In genomic region chr11:102297577-102298556, GRCm38 (mm10) we compare ENCODE assay signal across 8 mouse cellular contexts. TPM values are rescaled to one million over a fixed set of nuclear protein-coding genes. Genes with fewer than 3 reads are reported as not detected.
DNase-seq lines count a peak whose midpoint lies in the region; TF ChIP-seq lines count a peak whose summit lies in the region.

No protein-coding gene starts in this region.

- peak; percentile 23 for DNase-seq in cerebellum, adult 9-11 months
- no peak for DNase-seq in cerebellum, adult 11 months
- peak; percentile 37 for DNase-seq in thymus, postnatal 0 days (ENCODE audit: low spot score)
- no peak for DNase-seq in thymus, postnatal 14 days
- DNase-seq in limb, embryonic 10.5 days (ENCODE audit: low spot score): no peak
- no peak for DNase-seq in adrenal gland, postnatal 4 days (ENCODE audit: low spot score in 2 of 2)
- no peak for DNase-seq in ovary, adult 18-20 months (ENCODE audit: low spot score)

- H3K4me3 ChIP-seq in limb, embryonic 10.5 days: peak overlapping the region; percentile 96
- peak overlapping the region; percentile 93 for H3K4me3 ChIP-seq in olfactory bulb, adult 2 months (ENCODE audit: insufficient read depth, low read depth, low read length)

- TF ChIP-seq CTCF in olfactory bulb, adult 2 months (IDR thresholded peaks at IDR 0.05; ENCODE audit: insufficient read depth, low read depth, low read length): no peak

- no peaks in the 10 kb centered on the region for H3K27me3 ChIP-seq in limb, embryonic 10.5 days (ENCODE audit: low read depth, poor library complexity, severe bottlenecking)

- no peaks in the 10 kb centered on the region for H3K9me3 ChIP-seq in limb, embryonic 10.5 days (replicated peaks)

- H3K4me1 ChIP-seq in limb, embryonic 10.5 days: peaks cover 26% of the 10 kb centered on the region
- H3K4me1 ChIP-seq in olfactory bulb, adult 2 months (ENCODE audit: control insufficient read depth, insufficient read depth, low read length): peaks cover 21% of the 10 kb centered on the region

- TF ChIP-seq POLR2A in olfactory bulb, adult 2 months (IDR thresholded peaks at IDR 0.05; ENCODE audit: insufficient read depth, low read depth, low read length): no peak

- H3K36me3 ChIP-seq in limb, embryonic 10.5 days: peaks cover 20% of the 10 kb centered on the region

- peak overlapping the region; percentile 98 for H3K27ac ChIP-seq in limb, embryonic 10.5 days
- H3K27ac ChIP-seq in olfactory bulb, adult 2 months (ENCODE audit: insufficient read depth, low read depth, low read length): peak overlapping the region; percentile 81

- WGBS in limb, embryonic 10.5 days: 27% methylated on average over 27 of the region's 27 CpGs
- WGBS in olfactory bulb, adult 2 months: 26% methylated on average over 27 of the region's 27 CpGs

RNA-seq across cellular contexts. Expression of gene Atxn7l3, which starts 1.4 kb away (rescaled TPM):
- polyA plus RNA-seq in thymus, postnatal 0 days (2015; fragmentation: Nextera tagmentation; extraction: Ambion mirVana): 13.1 and 15.4 TPM in 2 replicates
- polyA plus RNA-seq in limb, embryonic 10.5 days (2016; fragmentation: Nextera tagmentation; extraction: Ambion mirVana): 16.6 and 20.1 TPM in 2 replicates
- not detected in 2 replicates for polyA plus RNA-seq in olfactory bulb, adult 2 months (2012; ENCODE audit: insufficient read depth, insufficient read length, low replicate concordance, missing spikeins)
- total RNA-seq in adrenal gland, postnatal 4 days (2021): 10 to 100 TPM; 58.3 to 58.7 TPM

RNA-seq across cellular contexts. Expression of gene Tmub2, which starts 13.1 kb away (rescaled TPM):
- 41.1 and 45.1 TPM in 2 replicates for polyA plus RNA-seq in thymus, postnatal 0 days (2015; fragmentation: Nextera tagmentation; extraction: Ambion mirVana)
- polyA plus RNA-seq in limb, embryonic 10.5 days (2016; fragmentation: Nextera tagmentation; extraction: Ambion mirVana): 37.3 and 44.0 TPM in 2 replicates
- 472 TPM in 1 of 2 replicates, not detected in the other for polyA plus RNA-seq in olfactory bulb, adult 2 months (2012; ENCODE audit: insufficient read depth, insufficient read length, low replicate concordance, missing spikeins)
- 10 to 100 TPM; 56.5 to 58.3 TPM for total RNA-seq in adrenal gland, postnatal 4 days (2021)

RNA-seq across cellular contexts. Expression of gene Ubtf, which starts 21.7 kb away (rescaled TPM):
- 95.2 and 96.8 TPM in 2 replicates for polyA plus RNA-seq in thymus, postnatal 0 days (2015; fragmentation: Nextera tagmentation; extraction: Ambion mirVana)
- polyA plus RNA-seq in limb, embryonic 10.5 days (2016; fragmentation: Nextera tagmentation; extraction: Ambion mirVana): 102 and 108 TPM in 2 replicates
- 213 TPM in 1 of 2 replicates, not detected in the other for polyA plus RNA-seq in olfactory bulb, adult 2 months (2012; ENCODE audit: insufficient read depth, insufficient read length, low replicate concordance, missing spikeins)
- total RNA-seq in adrenal gland, postnatal 4 days (2021): 100 to 1,000 TPM; 136 to 152 TPM

RNA-seq across cellular contexts. Expression of gene Asb16, which starts 29.3 kb away (rescaled TPM):
- polyA plus RNA-seq in thymus, postnatal 0 days (2015; fragmentation: Nextera tagmentation; extraction: Ambion mirVana): 0.07 TPM in 1 of 2 replicates, not detected in the other
- 0.06 and 0.08 TPM in 2 replicates for polyA plus RNA-seq in limb, embryonic 10.5 days (2016; fragmentation: Nextera tagmentation; extraction: Ambion mirVana)
- polyA plus RNA-seq in olfactory bulb, adult 2 months (2012; ENCODE audit: insufficient read depth, insufficient read length, low replicate concordance, missing spikeins): not detected in 2 replicates
- under 1 TPM; 0.53 to 0.79 TPM for total RNA-seq in adrenal gland, postnatal 4 days (2021)

RNA-seq across cellular contexts. Expression of gene BC030867, which starts 49.2 kb away (rescaled TPM):
- 8.6 and 11.4 TPM in 2 replicates for polyA plus RNA-seq in thymus, postnatal 0 days (2015; fragmentation: Nextera tagmentation; extraction: Ambion mirVana)
- polyA plus RNA-seq in limb, embryonic 10.5 days (2016; fragmentation: Nextera tagmentation; extraction: Ambion mirVana): 33.4 and 35.7 TPM in 2 replicates
- not detected in 2 replicates for polyA plus RNA-seq in olfactory bulb, adult 2 months (2012; ENCODE audit: insufficient read depth, insufficient read length, low replicate concordance, missing spikeins)
- total RNA-seq in adrenal gland, postnatal 4 days (2021): 1 to 10 TPM; 4.8 to 6.0 TPM

Comparison
In these comparisons a context has a peak if more than half of its experiments do, and no peak if none do; other contexts are left out.
1. DNase-seq: peak in cerebellum, adult 9-11 months (single experiment) and thymus, postnatal 0 days (single experiment); none in cerebellum, adult 11 months (single experiment), thymus, postnatal 14 days (single experiment), limb, embryonic 10.5 days (single experiment), adrenal gland, postnatal 4 days (0 of 2) and ovary, adult 18-20 months (single experiment).